Mouse (Mus musculus): ENCODE measurements around the gene Glud1. TPM values are rescaled to one million over a fixed set of nuclear protein-coding genes. Genes with fewer than 3 reads are reported as not detected.
"Not testable (repeated sequence)": the region's sequence is repeated elsewhere in the genome, so short reads cannot be mapped to it uniquely, and the experiment has no call there.

Gene Glud1
- polyA plus RNA-seq, 1 experiment from 2014 or later = 65.6 TPM

- DNase-seq (ENCODE audit: low spot score) = peak; percentile 5
These were observed 1.2 kb downstream of the Glud1 start for GRCm38 (mm10) chr14:34311691-34312090.

GRCm38 (mm10) chr14:34312339-34313048 is 2.0 kb downstream of the Glud1 start:
- DNase-seq (ENCODE audit: low spot score) = peak; percentile 7

GRCm38 (mm10) chr14:34313612-34314011 is 3.1 kb downstream of the Glud1 start:
- no peak for DNase-seq (ENCODE audit: low spot score)

- not testable (repeated sequence) for DNase-seq (ENCODE audit: low spot score)
These were observed 3.9 kb downstream of the Glud1 start for GRCm38 (mm10) chr14:34314383-34314782.

GRCm38 (mm10) chr14:34314796-34315195 is 4.3 kb downstream of the Glud1 start:
- DNase-seq (ENCODE audit: low spot score) = no peak

- no peak for DNase-seq (ENCODE audit: low spot score)
These were observed 5.8 kb downstream of the Glud1 start for GRCm38 (mm10) chr14:34316346-34316745.

- DNase-seq (ENCODE audit: low spot score) = no peak
These were observed 6.9 kb downstream of the Glud1 start for GRCm38 (mm10) chr14:34317431-34317830.

- no peak for DNase-seq (ENCODE audit: low spot score)
These were observed 7.6 kb downstream of the Glud1 start for GRCm38 (mm10) chr14:34318113-34318512.

- no peak for DNase-seq (ENCODE audit: low spot score)
These were observed 13.1 kb downstream of the Glud1 start for GRCm38 (mm10) chr14:34323576-34324085.

- DNase-seq (ENCODE audit: low spot score) = no peak
These were observed 16.1 kb downstream of the Glud1 start for GRCm38 (mm10) chr14:34326606-34327005.

- DNase-seq (ENCODE audit: low spot score) = no peak
These were observed 17.1 kb downstream of the Glud1 start for GRCm38 (mm10) chr14:34327618-34328017.

GRCm38 (mm10) chr14:34330657-34331158 is 20.2 kb downstream of the Glud1 start:
- DNase-seq (ENCODE audit: low spot score) = no peak

GRCm38 (mm10) chr14:34331886-34332285 is 21.4 kb downstream of the Glud1 start:
- DNase-seq (ENCODE audit: low spot score) = no peak

GRCm38 (mm10) chr14:34332476-34332875 is 21.9 kb downstream of the Glud1 start:
- no peak for DNase-seq (ENCODE audit: low spot score)

GRCm38 (mm10) chr14:34339446-34339845 is 28.9 kb downstream of the Glud1 start:
- DNase-seq (ENCODE audit: low spot score) = no peak

- DNase-seq (ENCODE audit: low spot score) = no peak
These were observed 31.5 kb downstream of the Glud1 start for GRCm38 (mm10) chr14:34341993-34342392.

GRCm38 (mm10) chr14:34343078-34343477 is 32.6 kb downstream of the Glud1 start:
- no peak for DNase-seq (ENCODE audit: low spot score)

GRCm38 (mm10) chr14:34344361-34344760 is 33.8 kb downstream of the Glud1 start:
- DNase-seq (ENCODE audit: low spot score) = no peak

GRCm38 (mm10) chr14:34345771-34346566 is 35.4 kb downstream of the Glud1 start:
- no peak for DNase-seq (ENCODE audit: low spot score)

- no peak for DNase-seq (ENCODE audit: low spot score)
These were observed 36.6 kb downstream of the Glud1 start for GRCm38 (mm10) chr14:34347084-34347483.

GRCm38 (mm10) chr14:34348301-34348700 is 37.8 kb downstream of the Glud1 start:
- DNase-seq (ENCODE audit: low spot score) = no peak

- DNase-seq (ENCODE audit: low spot score) = no peak
These were observed 38.5 kb downstream of the Glud1 start for GRCm38 (mm10) chr14:34349007-34349406.
